Mouse (Mus musculus) yolk sac, embryonic 10.5 days (tissue): ENCODE results near the gene Gm20388.
"Not testable (repeated sequence)": the region's sequence is repeated elsewhere in the genome, so short reads cannot be mapped to it uniquely, and the experiment has no call there.

Experiments
- DNase-seq: peaks from one replicate; pipeline ENCODE4 v3.0.0-alpha.2; 2017; ENCODE audit warnings: low spot score

The Gm20388 gene

DNA sequence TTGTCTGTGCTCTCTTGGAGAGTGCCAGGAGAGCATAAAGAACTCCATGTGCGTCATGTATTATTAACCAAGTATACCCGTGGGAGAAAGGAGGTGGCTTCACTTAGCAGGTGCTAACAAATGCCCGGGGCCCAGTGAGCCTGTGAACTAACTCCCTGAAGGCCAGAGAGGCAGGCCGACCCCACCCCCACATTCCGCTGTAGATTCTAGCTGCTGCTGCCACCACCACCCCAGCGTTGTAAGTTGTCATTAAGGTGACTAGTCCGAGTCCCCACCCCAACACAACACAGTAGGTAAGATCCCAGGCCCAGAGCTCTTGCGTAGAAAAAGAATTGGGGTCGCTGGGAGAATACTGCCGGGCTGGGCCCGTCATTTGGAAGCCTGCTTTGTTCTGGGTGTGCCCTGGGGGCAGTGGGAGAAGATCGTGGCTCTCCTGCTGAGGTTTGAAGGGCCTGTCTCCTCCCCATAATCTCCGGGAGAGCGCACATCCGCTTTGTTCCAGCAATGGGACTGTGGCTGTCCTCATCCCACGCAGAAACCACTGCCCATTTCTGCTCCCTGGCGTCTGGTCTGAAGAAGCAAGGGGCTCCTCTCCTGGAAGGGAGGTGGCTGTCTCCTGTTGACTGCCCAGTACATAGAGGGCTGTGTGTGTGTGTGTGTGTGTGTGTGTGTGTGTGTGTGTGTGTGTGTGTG lies 1214.1 kb downstream of the Gm20388 start:
- no peak for DNase-seq

DNA sequence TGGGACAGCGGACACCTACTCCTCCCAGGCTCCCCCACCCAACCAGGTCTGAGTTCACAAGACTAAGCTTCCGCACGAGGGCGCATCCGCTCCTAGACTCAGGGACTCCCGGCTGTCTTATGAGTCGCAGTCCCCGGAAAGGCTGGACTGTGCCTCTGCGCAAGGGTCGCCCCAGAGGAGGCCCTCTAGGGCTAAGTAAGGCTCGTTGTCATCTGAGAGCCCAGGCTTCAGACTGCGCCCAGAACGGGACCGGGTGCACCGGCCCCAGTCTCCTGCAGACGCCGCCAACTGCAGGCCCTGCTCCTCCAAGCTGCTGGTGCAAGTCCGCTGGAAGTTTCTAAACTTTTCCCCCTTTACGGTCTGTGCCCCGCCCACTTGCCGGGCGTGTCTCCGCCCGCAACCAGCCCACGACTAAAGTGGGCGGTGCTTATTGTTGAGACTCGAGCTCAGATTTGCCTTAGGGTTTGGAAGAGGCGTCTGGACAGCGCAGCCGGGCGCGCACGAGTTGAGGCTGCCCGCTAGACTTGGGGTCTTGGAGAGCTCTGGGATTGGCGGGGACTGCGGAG lies 1214.8 kb downstream of the Gm20388 start:
- peak; percentile 86 for DNase-seq

DNA sequence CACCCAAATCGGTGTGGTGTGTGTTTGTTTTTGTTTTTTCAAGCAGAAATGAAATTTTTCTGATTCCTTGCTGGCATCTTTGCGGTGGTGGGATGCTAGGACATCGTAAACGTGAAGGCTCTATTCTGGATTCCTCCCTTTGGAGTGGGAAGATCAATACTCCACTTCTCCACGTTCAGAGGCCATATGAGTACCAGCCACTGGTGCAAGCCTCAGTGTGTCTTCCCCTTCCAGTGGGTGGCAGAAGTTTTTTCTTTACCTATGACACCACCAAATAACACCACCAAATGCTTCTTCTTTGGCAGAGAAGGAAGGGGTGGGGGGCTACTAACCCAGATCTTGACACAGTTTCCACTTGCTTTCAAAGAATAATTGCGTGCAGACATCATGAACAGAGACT lies 1215.5 kb downstream of the Gm20388 start:
- no peak for DNase-seq

DNA sequence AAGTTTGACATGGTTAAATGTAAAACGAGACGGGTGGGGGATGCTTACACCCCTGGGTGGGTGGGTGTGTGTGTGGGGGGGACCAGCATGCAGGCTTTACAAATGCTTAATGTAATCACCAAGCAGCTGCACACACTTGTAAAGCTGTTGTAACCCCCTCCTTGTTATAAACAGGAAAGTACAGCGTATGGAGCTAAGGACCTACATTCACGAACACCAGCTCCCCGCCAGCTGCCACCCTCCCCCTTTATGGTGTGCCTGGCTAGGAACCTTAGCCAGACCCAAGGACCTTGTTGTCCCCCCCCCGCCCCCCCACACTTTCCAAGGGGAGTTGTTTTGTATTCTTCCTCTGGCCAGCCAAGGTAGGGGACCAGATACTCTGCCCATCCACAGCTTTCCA lies 1216.1 kb downstream of the Gm20388 start:
- DNase-seq, result no peak

DNA sequence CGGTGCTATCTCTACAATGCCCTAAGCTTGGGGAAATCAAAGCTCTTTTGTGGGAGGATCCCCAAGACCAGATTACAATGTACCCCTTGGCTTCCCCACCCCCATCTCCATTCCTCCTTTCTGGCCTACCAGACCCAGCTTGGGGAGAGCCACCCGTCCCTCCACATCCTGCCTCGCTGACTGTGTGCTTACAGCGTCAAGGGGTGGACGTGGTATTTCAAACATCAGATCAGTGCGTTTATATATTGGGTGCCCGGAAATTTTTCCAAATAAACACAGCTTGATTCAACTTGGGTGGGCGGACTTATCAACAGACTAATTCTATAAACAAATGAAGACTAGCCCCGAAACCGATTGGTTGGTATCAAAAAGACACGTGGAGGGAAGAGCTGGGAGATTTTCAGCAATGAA lies 1216.7 kb downstream of the Gm20388 start:
- DNase-seq, result no peak

DNA sequence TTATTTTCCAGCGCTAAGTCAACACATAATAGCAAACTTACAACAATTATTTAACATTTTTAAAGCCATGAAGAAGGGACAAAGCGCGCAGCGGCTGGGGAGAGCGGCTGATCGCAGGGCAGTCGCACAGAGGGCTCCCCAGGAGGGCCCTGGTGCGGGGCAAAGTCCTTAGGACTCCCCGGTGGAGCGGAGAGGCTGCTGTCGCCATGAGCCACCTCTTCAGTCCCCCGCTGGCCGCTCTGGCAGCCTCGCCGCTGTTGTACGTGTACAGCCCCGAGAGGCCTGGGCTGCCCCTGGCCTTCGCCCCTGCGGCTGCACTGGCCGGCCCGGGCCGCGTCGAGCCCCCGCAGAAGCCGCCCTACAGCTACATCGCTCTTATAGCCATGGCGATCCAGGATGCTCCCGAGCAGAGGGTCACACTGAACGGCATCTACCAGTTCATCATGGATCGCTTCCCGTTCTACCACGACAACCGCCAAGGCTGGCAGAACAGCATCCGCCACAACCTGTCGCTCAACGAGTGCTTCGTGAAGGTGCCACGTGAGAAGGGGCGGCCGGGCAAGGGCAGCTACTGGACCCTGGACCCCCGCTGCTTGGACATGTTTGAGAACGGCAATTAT lies 1217.2 kb downstream of the Gm20388 start, which contains the start of gene Foxl1:
Gene Foxl1, plus strand, starts transcription at position 185 of the 620 bp plus-strand sequence.
- no peak for DNase-seq

DNA sequence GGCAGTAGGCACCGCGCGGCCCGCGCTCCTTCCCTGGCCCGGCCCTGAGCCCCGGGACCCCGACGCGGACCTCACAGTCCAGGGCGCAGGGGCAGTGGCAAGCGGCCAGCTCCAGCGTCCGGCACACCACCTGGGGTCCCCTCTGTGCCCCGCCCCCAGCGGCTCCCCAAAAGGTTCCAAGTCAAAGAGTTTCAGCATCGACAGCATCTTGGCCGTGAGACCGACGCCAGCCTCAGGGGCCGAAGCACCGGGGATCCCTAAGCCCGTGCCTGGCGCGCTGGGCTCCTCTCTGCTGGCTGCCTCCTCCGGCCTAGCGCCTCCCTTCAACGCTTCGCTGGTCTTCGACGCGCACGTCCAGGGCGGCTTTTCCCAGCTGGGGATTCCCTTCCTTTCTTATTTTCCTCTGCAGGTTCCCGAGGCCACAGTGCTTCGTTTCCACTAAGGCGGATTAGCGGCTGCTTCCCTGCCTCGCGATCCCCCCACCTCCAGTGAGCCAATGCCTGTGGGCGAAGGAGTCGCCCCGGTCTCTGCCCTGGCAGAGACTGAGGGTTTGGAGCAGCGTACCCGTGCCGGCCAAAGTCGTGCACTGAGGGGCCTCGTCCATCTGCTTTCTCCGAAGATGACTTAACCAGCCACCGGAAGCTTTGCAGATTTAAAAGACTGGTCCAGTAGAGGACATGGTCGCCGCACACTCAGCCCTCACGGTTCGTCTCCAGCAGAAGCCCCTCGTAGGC lies 1218.1 kb downstream of the Gm20388 start:
- no peak for DNase-seq

DNA sequence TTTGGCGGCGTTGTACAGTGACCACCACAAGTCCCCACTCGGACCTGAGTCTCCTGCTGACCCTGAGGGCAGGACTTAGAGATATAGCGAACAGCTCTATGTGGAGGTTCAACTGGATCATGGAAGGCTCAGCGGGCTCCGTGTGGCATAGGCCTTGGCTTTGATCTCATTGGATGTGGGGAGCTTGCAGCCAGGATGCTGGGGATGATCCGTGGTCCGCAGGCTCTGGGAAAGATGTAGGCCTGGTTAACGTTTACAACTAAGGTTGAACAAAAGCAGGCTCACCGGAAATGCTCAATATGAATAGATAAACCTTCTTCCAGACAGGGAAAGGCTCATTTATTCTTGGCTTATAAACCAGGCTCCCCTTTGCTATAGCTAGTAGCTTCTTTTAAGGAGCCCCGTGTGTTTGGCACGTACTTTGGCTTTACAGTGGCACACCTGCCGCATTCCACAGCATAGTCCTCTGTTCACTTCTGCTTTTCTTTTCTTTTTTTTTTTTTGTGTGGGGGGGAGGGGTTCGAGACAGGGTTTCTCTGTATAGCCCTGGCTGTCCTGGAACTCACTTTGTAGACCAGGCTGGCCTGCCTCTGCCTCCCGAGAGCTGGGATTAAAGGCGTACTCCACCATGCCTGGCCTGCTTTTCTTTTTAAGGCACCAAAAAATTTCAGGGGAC lies 1218.8 kb downstream of the Gm20388 start:
- DNase-seq, result no peak

DNA sequence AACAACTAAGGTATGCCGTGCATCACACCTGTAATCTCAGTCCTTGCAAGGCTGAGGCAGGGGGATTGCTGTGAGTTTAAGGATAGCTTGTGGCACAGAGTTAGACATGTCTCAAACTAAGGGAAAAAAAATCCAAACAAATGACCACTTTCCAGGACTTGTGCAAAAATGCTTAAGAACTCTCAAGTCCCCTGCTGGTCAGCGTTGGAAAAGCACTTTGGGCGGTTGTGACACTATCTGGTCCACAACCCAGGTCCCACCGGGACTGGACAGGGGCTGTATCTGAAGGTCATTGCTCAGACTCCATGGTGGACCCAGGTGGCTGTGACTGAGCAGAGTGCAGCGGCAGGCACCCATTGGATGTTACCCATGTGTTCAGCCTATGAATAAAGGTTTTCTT lies 1219.9 kb downstream of the Gm20388 start:
- no peak for DNase-seq

DNA sequence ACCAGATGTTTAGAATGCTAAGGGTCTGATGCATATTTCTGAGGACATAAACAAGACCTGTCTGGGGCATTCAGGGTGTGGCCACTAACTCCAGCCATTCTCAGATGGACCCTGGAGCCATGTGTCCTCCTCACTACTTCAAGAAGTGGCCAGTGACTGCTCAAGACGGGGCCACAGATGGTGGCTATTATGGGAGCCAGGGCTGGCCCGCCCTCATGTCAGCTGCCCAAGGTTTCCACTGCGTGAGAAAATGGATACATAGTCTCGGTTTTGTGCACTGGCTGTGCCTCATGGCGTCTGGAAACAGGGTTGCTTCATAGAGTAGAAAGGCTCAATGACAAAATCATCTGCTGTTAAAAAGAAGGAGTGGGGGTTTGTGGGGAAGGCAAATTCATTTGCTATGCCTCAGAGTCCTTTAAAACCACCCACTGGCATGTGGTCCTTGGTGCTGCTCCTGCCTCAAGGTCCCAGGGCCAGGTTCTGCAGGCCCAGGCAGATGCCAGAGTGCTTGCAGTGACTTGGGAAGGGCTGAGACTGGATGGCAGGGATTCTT lies 1222.4 kb downstream of the Gm20388 start:
- DNase-seq, result no peak

DNA sequence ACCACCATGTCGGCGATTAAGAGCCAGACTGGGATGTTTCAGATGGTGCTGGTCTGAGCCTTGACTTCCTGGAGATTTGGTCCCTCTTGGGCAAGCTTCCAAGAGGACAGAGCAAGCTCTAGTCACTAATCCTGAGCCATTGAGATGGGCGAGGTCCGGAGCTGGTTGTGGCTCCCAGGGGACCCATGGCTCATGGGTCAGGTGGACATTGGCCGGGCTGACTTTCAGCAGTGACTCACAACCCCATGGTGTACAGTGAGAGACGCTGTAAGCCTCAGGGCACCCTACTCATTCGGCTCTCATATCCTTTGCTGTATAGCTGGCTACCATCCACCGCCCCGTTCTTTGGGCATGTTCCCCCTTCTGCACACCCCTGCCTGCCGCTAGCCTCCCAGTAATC lies 1223.5 kb downstream of the Gm20388 start:
- no peak for DNase-seq

DNA sequence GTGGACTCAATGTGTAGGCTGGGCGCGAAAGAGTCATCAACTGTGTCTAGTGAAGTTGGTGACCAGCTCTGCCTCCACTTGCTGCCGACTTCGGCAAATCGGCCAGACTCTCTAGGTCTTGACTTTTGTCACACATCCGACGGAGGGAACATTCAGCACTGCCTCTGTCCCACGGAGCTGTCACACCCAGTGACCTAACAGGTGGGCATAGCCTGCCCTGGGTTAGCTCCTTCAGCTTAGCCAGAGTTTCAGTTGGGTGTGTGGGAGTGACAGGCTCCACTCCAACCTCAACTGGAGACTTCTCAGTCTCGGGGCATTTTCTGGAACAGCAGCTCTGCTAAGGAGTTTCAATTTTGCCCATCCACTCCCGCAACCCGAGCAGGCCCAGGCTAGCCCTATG lies 1223.9 kb downstream of the Gm20388 start:
- no peak for DNase-seq

DNA sequence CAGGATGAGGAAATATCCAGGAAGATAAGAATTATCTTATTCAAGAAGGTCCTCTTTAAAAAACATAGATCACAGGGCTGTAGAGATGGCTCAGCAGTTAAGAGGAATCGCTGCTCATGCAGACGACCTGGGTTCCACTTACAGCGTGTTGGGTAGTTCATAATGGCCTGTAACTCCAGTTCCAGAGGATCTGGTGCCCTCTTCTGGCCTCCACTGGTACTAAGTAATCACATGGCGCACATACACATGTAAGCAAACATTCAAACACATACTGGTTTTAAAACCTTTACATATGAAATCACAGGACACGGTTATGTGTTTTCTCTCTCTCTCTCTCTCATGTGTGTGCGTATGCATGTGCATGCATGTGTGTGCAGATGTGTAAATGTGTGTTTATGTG lies 1226.2 kb downstream of the Gm20388 start:
- DNase-seq, result no peak

DNA sequence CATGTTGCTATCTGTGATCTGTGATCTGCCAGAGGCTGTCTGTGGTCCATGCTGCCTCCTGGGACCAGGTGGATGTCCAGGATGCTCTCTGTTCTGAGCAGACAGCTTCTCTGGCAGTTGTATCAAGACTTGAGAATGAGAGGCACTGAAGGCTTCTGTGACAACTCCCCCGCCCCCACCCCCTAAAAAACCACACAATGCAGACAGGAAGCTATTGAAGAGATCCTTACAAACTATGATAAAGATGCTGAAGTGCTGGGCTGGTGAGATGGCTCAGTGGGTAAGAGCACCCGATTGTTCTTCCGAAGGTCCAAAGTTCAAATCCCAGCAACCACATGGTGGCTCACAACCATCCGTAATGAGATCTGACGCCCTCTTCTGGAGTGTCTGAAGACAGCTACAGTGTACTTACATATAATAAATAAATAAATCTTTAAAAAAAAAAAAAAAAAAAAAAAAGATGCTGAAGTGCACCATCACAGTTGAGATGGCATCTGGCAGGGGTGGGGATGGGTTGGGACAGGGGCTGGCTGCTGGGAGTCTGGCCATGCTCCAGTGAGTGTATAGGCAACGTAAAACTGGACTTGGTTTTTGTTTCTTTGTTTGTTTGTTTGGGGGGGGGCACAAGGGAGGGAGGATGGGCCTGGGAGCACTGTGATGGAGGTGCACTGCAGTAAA lies 1235.0 kb downstream of the Gm20388 start:
- DNase-seq, result not testable (repeated sequence)

DNA sequence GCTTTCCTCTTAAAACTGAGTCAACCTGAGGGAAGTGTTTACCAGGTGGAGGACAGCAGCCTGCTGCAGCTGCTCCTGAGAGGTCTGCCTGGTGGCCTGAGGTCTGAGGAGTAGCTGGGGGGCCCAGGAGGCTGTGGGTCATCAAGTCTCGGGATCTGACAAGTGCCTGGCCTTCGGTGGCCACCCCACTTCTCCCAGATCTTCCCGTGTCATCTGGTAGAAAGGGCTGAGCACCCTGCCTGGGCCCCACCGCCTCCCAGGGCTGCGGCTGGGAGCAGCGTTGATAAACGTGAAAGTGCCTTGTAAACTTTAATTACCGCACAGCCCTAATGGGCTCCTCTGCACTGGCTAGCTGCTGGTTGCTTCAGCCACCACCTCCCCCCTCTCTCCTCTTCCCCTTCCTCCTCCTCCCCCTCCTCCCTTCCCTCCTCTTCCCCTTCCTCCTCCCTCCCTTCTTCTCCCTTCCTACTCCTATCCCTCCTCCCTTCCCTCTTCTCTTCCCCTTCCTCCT lies 1238.0 kb downstream of the Gm20388 start:
- DNase-seq, result no peak

DNA sequence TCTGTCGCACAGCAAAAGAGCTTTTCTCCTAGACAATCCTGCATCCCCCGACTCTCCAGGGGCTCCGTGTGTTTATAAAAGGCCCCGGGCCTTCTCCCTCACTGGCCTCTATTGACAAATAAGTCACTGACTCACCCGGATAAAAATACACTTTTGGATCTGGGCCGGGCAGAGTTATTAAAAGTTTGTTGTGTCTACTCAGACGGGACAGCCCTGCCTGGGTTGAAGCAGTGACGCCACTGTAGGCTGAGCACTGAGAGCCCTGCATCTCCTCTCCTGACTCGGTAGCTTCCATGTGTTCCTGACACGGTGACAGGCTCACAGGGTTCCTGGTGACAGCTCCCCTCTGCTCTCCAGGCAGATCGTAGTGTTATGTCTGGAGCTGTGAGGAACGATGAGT lies 1241.8 kb downstream of the Gm20388 start:
- no peak for DNase-seq

DNA sequence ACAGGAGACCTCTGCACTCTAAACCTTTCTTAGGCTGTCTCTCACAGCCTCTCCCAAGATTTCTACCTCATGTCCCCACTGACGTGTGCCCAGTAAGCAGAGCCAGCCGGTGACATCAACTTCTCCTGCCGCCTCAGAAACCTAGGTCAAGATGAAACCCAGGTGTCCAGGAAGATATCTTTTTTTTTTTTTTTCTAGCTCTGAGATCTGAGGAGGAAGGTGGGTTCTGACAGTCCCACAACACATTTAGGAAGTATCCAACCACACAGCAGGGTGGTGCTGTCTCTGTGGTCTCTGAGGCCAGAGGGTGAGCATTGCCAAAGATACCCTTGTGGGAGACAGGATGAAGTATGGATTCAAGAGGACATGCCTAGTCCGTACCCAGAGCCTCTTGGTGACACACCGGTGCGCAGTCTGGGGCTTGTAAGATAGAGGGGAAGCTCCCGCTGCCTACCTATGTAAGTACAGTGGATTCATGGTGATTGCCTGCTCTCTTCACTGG lies 1246.4 kb downstream of the Gm20388 start:
- DNase-seq, result no peak

DNA sequence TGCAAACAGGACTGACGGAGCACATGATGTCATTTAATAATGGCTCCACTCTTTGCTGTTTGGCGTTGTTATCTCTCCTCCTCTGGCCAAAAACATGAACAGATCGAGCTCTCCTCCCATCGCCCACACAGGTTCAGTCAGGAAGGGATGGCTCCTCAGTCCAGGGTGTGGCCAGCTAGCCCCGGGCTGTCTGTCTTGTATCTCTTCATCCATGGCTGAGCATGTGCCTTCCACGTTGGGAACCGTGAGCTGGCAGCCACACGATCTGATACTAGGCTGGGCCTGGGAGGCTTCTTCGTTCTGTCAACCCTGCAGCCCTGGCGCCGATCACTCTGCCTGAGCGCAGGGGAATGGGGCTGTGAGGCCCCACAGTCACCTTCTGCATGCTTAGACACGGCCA lies 1248.2 kb downstream of the Gm20388 start:
- DNase-seq, result no peak

DNA sequence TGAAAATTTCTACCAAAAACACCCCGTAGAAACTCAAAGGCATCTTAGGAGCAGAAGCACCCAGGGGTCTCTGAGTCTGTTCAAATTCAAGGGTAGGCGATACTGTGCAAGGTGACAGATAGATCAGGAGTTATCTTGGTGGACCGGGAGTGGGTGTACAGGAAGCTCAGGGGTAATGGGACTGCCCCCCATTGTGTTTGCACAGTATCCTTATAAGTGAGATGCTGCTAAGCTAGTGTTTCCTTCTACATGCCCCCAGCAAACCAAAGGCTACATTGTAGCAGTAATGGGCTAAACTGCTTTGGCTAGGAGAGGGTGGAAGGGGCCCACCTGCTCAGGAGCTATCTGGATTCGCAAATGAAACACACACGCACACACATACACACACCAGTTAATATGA lies 1250.8 kb downstream of the Gm20388 start:
- DNase-seq, result no peak

DNA sequence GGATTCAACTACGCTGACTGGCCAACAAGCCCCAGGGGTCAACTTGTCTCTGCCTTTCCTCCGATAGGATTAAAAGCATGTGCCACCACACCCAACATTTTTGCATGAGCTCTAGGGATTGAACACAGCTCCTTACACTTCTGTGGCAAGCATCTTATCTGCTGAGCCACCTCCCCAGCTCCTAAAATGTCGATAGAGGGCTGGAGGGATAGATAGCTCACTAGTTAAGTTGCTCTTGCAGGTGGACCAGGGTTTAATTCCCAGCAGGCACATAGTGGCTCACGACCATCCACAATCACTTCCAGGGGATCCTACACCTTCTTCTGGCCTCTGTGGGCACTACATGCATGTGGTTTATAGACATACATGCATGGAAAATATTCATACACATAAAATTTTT lies 1251.8 kb downstream of the Gm20388 start:
- DNase-seq, result no peak
